Mouse (Mus musculus): ENCODE results near the gene Gm45521. TPM values are rescaled to one million over a fixed set of nuclear protein-coding genes. Genes with fewer than 3 reads are reported as not detected.
"Not testable (repeated sequence)": the region's sequence is repeated elsewhere in the genome, so short reads cannot be mapped to it uniquely, and the experiment has no call there.

The Gm45521 gene
- polyA plus RNA-seq, 1 experiment from 2014 or later: not detected

- Histone ChIP-seq H3K9me3 (no peaks in the 10 kb centered on the region), H3K4me1 (peaks cover 24% of the 10 kb centered on the region), H3K27me3 (peaks cover 43% of the 10 kb centered on the region), H3K4me3 (peak within 1 kb of the TSS; percentile 66), H3K36me3 (no peaks in the 10 kb centered on the region), H3K4me2 (peak within 1 kb of the TSS; percentile 85), H3K27ac (peak within 1 kb of the TSS; percentile 68), H3K9ac (peak within 1 kb of the TSS; percentile 46)
- ATAC-seq (ENCODE audit: insufficient number of reproducible peaks, low FRiP score, low TSS enrichment, low read depth): peak; percentile 68
- under 1% methylated on average over 38 of the region's 38 CpGs for WGBS
Measured at GRCm38 (mm10) chr14:8002432-8003092, 45.5 kb downstream of the Gm45521 start, which contains the start of gene Abhd6. TSS of gene Abhd6 (plus strand) at chr14:8002902.

GRCm38 (mm10) chr14:8003093-8003670, 46.1 kb downstream of the Gm45521 start:
- peak overlapping the region; percentile 85 for H3K4me2 ChIP-seq
- ATAC-seq (ENCODE audit: insufficient number of reproducible peaks, low FRiP score, low TSS enrichment, low read depth): no peak
- peaks cover 30% of the 10 kb centered on the region for H3K4me1 ChIP-seq
- peak overlapping the region; percentile 46 for H3K9ac ChIP-seq
- H3K4me3 ChIP-seq: peak overlapping the region; percentile 66
- no peaks in the 10 kb centered on the region for H3K9me3 ChIP-seq
- H3K36me3 ChIP-seq: no peaks in the 10 kb centered on the region
- peak overlapping the region; percentile 68 for H3K27ac ChIP-seq
- whole genome bisulfite sequencing: under 1% methylated on average over 23 of the region's 23 CpGs
- H3K27me3 ChIP-seq: peaks cover 41% of the 10 kb centered on the region

- WGBS: 34% methylated on average over 18 of the region's 18 CpGs
- Histone ChIP-seq H3K9me3 (no peaks in the 10 kb centered on the region), H3K9ac (no peak overlapping the region), H3K4me1 (peaks cover 37% of the 10 kb centered on the region), H3K4me2 (peak overlapping the region; percentile 85), H3K27me3 (peaks cover 40% of the 10 kb centered on the region), H3K27ac (no peak overlapping the region), H3K36me3 (no peaks in the 10 kb centered on the region), H3K4me3 (peak overlapping the region; percentile 66)
- no peak for ATAC-seq (ENCODE audit: insufficient number of reproducible peaks, low FRiP score, low TSS enrichment, low read depth)
Measured at GRCm38 (mm10) chr14:8003727-8004670, 46.9 kb downstream of the Gm45521 start.

- H3K27me3 ChIP-seq: peaks cover 23% of the 10 kb centered on the region
- WGBS: 65% methylated on average over 3 of the region's 3 CpGs
- not testable (repeated sequence) for ATAC-seq (ENCODE audit: insufficient number of reproducible peaks, low FRiP score, low TSS enrichment, low read depth)
Measured at GRCm38 (mm10) chr14:8006061-8006460, 49.0 kb downstream of the Gm45521 start.

GRCm38 (mm10) chr14:8007084-8007483, 50.0 kb downstream of the Gm45521 start:
- no peak overlapping the region for H3K9ac ChIP-seq
- peaks cover 34% of the 10 kb centered on the region for H3K4me1 ChIP-seq
- H3K27ac ChIP-seq: no peak overlapping the region
- H3K4me3 ChIP-seq: no peak overlapping the region
- H3K4me2 ChIP-seq: no peak overlapping the region
- no peaks in the 10 kb centered on the region for H3K36me3 ChIP-seq
- no peak for ATAC-seq (ENCODE audit: insufficient number of reproducible peaks, low FRiP score, low TSS enrichment, low read depth)
- no peaks in the 10 kb centered on the region for H3K9me3 ChIP-seq
- H3K27me3 ChIP-seq: peaks cover 14% of the 10 kb centered on the region

More at GRCm38 (mm10) chr14:8006061-8006460, 49.0 kb downstream of the Gm45521 start:
- H3K4me1 ChIP-seq: peaks cover 35% of the 10 kb centered on the region
- not testable (repeated sequence) for H3K36me3 ChIP-seq, H3K27ac ChIP-seq, H3K9ac ChIP-seq, H3K4me2 ChIP-seq, H3K4me3 ChIP-seq, H3K9me3 ChIP-seq

- H3K27ac ChIP-seq: no peak overlapping the region
- 0 out of 2 replicates have a peak, but pooled peaks cover 11% of the 10 kb centered on the region for H3K27me3 ChIP-seq
- ATAC-seq (ENCODE audit: insufficient number of reproducible peaks, low FRiP score, low TSS enrichment, low read depth): no peak
- no peak overlapping the region for H3K4me3 ChIP-seq
- H3K36me3 ChIP-seq: no peaks in the 10 kb centered on the region
- H3K9ac ChIP-seq: no peak overlapping the region
- no peaks in the 10 kb centered on the region for H3K9me3 ChIP-seq
- H3K4me1 ChIP-seq: peaks cover 32% of the 10 kb centered on the region
- H3K4me2 ChIP-seq: no peak overlapping the region
- 23% methylated on average over 2 of the region's 2 CpGs for WGBS
Measured at GRCm38 (mm10) chr14:8007486-8007885, 50.4 kb downstream of the Gm45521 start.

GRCm38 (mm10) chr14:8007923-8008322, 50.8 kb downstream of the Gm45521 start:
- no peak overlapping the region for H3K4me3 ChIP-seq
- no peak overlapping the region for H3K4me2 ChIP-seq
- no peaks in the 10 kb centered on the region for H3K9me3 ChIP-seq
- H3K36me3 ChIP-seq: no peaks in the 10 kb centered on the region
- 0 out of 2 replicates have a peak, but pooled peaks have one; percentile 13 for ATAC-seq (ENCODE audit: insufficient number of reproducible peaks, low FRiP score, low TSS enrichment, low read depth)
- H3K27me3 ChIP-seq: 0 out of 2 replicates have a peak, but pooled peaks cover 11% of the 10 kb centered on the region
- no peak overlapping the region for H3K9ac ChIP-seq
- WGBS: 48% methylated on average over 10 of the region's 10 CpGs
- H3K27ac ChIP-seq: no peak overlapping the region
- peaks cover 32% of the 10 kb centered on the region for H3K4me1 ChIP-seq

Other genes starting within 250 kb of the Gm45521 start
- not detected in 2 replicates for gene Gm26661, start 165.7 kb upstream of the Gm45521 start, polyA plus RNA-seq (2015; fragmentation: Nextera tagmentation; extraction: Ambion mirVana)
- 27.6 and 33.0 TPM in 2 replicates for gene Flnb, start 139.3 kb upstream of the Gm45521 start, polyA plus RNA-seq (2015; fragmentation: Nextera tagmentation; extraction: Ambion mirVana)
- 6.7 and 7.0 TPM in 2 replicates for gene Dnase1l3, start 37.3 kb downstream of the Gm45521 start, polyA plus RNA-seq (2015; fragmentation: Nextera tagmentation; extraction: Ambion mirVana)
- gene Abhd6, start 45.6 kb downstream of the Gm45521 start, polyA plus RNA-seq (2015; fragmentation: Nextera tagmentation; extraction: Ambion mirVana): 33.7 and 34.7 TPM in 2 replicates
- gene Rpp14, start 123.1 kb downstream of the Gm45521 start, polyA plus RNA-seq (2015; fragmentation: Nextera tagmentation; extraction: Ambion mirVana): 47.9 and 54.4 TPM in 2 replicates
- gene Pxk, start 140.9 kb downstream of the Gm45521 start, polyA plus RNA-seq (2015; fragmentation: Nextera tagmentation; extraction: Ambion mirVana): 38.8 and 39.2 TPM in 2 replicates
- gene Pdhb, start 215.7 kb downstream of the Gm45521 start, polyA plus RNA-seq (2015; fragmentation: Nextera tagmentation; extraction: Ambion mirVana): 171 and 200 TPM in 2 replicates

Data from limb, embryonic 15.5 days (tissue).